Mouse (Mus musculus): ENCODE results near the gene Lypd6. TPM values are rescaled to one million over a fixed set of nuclear protein-coding genes. Genes with fewer than 3 reads are reported as not detected.

The Lypd6 gene
- 10 to 100 TPM in 3 of 4 experiments, 1 to 10 TPM in 1; 8.9 to 19.9 (median 14.3) TPM for total RNA-seq (2022)

GRCm38 (mm10) chr2:50066246-50066967 lies at the start of gene Lypd6:
Gene Lypd6 (plus strand): TSS chr2:50066429.
- DNase-seq, result peak; percentile 68

GRCm38 (mm10) chr2:50019477-50019876 lies 46.8 kb upstream of the Lypd6 start:
- DNase-seq, result no peak

- DNase-seq, result no peak
Measured at GRCm38 (mm10) chr2:50025549-50025948, 40.7 kb upstream of the Lypd6 start.

- DNase-seq, result no peak
Measured at GRCm38 (mm10) chr2:50028930-50029329, 37.3 kb upstream of the Lypd6 start.

GRCm38 (mm10) chr2:50044170-50044870 lies 21.9 kb upstream of the Lypd6 start:
- DNase-seq, result no peak

GRCm38 (mm10) chr2:50044871-50045470 lies 21.3 kb upstream of the Lypd6 start:
- no peak for DNase-seq

- no peak for DNase-seq
Measured at GRCm38 (mm10) chr2:50045841-50046240, 20.4 kb upstream of the Lypd6 start.

- no peak for DNase-seq
Measured at GRCm38 (mm10) chr2:50048442-50048841, 17.8 kb upstream of the Lypd6 start.

GRCm38 (mm10) chr2:50053893-50054292 lies 12.3 kb upstream of the Lypd6 start:
- DNase-seq, result no peak

GRCm38 (mm10) chr2:50065902-50066245 lies 355 bp upstream of the Lypd6 start:
- no peak for DNase-seq

- DNase-seq, result no peak
Measured at GRCm38 (mm10) chr2:50066968-50067315, 713 bp downstream of the Lypd6 start.

- DNase-seq, result peak; percentile 78
Measured at GRCm38 (mm10) chr2:50069571-50070295, 3.5 kb downstream of the Lypd6 start.

- no peak for DNase-seq
Measured at GRCm38 (mm10) chr2:50072158-50072557, 5.9 kb downstream of the Lypd6 start.

GRCm38 (mm10) chr2:50084746-50085145 lies 18.5 kb downstream of the Lypd6 start:
- DNase-seq, result no peak

- no peak for DNase-seq
Measured at GRCm38 (mm10) chr2:50087761-50088160, 21.5 kb downstream of the Lypd6 start.

- DNase-seq, result no peak
Measured at GRCm38 (mm10) chr2:50096336-50096735, 30.1 kb downstream of the Lypd6 start.

GRCm38 (mm10) chr2:50100364-50101151 lies 34.3 kb downstream of the Lypd6 start:
- no peak for DNase-seq

- no peak for DNase-seq
Measured at GRCm38 (mm10) chr2:50101152-50101450, 34.9 kb downstream of the Lypd6 start.

GRCm38 (mm10) chr2:50103850-50104503 lies 37.7 kb downstream of the Lypd6 start:
- no peak for DNase-seq

GRCm38 (mm10) chr2:50105590-50105989 lies 39.4 kb downstream of the Lypd6 start:
- DNase-seq, result no peak

- no peak for DNase-seq
Measured at GRCm38 (mm10) chr2:50105992-50106391, 39.8 kb downstream of the Lypd6 start.

- no peak for DNase-seq
Measured at GRCm38 (mm10) chr2:50106879-50107278, 40.6 kb downstream of the Lypd6 start.

All from adrenal gland, adult 8-10 months (tissue).